Mouse (Mus musculus) liver (tissue): ENCODE measurements at regions not wholly inside any gene's neighbourhood (a gene's known extent, or its start where the extent isn't known, plus 50 kb on each side); places are given as distances from the start of the nearest gene placed in this dataset.

Experiments
- DNase-seq: peaks from one replicate; pipeline ENCODE4 v3.0.0-alpha.2; 2020; ENCODE audit warnings: mixed read lengths

DNA sequence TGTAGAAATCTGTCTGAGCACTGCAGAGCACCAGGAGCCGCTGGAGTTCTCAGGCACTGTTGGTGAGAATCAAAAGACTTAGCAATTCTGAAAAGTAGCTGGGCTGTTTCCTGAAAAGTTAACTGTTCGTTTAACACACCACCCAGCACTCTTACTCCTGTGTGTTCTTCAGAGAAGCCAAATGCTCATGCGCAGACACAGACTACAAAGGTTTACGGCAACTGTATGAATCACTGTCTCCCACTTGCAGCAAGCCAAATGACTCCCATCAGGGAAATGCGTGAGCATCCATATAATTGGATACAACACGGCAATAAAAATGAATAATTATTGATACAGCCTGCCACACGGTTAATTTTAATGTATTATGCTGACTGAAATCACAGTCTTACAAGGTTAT lies 220.0 kb upstream of the N4bp1 start:
- no peak for DNase-seq

DNA sequence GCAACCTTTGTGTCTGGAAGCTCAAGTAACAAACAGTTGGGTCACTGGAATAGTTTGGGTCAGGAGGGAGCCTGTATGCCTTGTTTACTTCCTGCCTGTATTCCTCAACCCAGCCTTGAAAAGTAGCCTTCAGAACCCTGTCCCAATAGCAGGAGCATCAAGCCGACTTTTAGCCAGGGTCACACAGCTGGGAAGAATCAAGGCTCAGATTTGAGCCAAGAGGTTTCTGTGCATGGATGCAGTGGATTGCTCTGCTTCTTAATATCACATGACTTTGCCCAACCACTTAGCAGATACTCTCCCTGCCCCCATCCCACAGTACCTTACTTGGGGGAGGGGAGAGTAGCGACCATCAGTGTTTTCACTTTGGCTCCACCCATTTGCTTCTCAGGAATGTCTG lies 210.2 kb upstream of the N4bp1 start:
- no peak for DNase-seq

DNA sequence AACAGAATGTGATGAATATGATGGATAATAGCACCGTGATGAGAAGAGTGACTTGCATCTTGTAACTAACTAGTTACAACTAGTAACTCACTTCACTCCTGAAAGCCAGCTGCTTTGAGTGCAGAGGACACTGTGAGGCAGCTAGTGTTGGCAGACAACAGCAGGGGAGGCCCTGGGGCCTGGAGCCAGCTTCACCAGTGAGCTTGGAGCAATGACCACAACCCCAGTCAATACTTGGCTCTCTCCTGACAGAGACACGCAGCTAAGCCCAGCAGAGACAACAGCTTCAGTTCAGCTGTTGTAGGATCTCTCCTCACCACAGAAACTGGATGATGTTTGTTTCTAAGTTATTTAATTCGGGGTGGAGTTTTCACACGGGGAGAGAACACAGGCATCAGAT lies 209.6 kb upstream of the N4bp1 start:
- no peak for DNase-seq

DNA sequence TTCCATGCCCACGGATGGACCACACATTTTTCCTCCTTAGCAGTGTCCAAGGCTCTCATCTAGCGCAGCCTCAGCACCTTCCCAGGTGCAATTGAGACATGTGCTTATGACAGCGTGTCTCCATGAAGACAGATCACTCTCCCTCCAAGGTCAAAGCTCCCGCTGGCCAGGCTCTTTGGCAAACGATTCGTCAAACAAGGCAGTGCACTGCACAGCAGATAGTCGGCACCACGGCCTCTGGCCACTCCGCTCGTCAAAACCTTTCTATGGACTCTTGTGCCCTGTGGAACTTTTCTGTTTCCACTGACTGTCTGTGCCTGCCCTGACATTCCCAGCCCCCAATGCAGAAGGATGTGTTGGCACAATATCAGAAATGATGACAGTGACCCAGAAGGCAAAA lies 208.7 kb upstream of the N4bp1 start:
- no peak for DNase-seq

DNA sequence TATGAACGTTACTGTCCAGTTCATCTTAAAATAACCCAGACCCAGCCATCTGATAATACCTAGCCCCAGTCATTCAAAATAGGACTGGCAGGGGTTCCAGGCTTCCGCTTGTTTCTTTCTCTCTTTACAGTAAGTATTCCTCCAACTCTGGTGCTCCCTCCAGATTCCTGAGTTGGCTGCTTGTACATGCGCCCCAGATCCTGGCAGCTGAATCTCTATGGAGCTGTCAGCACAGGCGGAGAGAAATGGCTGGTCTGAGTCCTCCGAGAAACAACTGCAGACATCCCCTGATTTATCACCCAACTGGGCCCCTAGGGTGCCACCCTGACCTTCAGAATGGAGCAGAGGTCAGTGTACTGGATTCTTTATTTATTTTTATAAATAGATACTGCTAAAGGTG lies 208.0 kb upstream of the N4bp1 start:
- DNase-seq = no peak

DNA sequence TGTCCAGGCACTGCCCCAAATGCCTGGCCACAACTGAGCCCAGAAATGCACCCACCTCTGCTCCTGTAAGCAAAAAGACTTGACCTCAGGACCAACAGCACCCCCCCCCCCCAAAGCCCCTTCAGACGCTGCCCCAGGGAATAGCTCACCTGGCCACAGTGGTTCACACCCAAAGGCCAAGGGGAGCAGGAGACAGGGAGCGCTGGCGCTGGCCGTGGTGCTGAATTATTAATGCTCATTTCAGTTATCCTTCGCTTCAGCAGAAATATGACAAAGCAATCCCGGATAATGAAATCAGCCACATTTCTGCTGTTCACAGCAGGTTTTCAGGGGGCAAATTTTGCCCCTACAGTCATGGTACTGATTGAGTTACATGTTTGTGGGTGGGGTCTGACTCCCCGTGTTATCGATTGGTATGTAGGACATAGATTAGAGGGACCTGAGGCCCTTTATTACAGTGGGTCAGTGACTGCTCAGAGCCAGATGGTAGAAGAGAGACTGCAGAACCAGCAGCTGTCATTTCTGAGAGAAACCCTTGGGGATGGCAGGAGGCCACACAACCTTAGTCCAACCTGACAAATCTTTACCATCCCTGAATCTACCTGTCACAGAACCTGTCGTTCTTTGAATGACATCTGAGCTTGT lies 202.5 kb upstream of the N4bp1 start:
- peak; percentile 41 for DNase-seq

DNA sequence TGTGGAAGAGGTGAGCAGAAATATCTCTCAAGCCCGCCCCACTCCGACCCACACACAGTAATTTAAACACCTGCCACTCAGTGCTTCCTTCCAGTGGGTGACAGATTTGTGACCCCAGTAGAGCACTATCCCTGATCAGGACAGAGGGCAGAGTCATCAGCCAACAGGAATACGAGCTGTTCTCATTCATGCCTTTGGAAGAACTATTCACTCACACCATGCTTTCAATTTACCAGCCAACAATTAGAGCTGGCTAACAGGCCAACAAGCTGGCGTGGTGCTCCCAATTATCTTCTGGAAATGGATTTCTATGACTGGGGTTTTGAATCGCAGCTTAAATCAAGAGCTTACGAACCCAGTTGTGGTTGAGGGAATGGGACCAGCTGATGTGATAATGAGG lies 193.2 kb upstream of the N4bp1 start:
- no peak for DNase-seq

DNA sequence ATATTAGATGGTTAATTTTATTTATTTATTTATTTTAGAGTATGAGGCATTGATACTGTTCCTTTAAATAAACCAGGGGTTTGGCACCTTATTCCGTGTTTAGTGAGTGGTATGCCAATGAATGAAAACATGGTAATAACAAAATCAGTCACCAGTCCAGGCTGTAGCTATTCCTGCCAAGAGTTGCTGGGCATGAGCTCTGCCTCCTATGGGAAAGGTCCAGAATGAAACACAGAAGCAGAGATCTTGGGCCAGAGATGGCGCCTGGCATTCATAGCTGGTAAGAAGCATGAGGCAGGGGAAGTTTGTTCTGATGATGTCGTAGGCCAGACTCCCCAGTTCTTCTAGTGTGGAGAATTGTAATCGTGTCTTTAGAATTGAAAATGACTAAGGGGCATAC lies 190.9 kb upstream of the N4bp1 start:
- DNase-seq = no peak

DNA sequence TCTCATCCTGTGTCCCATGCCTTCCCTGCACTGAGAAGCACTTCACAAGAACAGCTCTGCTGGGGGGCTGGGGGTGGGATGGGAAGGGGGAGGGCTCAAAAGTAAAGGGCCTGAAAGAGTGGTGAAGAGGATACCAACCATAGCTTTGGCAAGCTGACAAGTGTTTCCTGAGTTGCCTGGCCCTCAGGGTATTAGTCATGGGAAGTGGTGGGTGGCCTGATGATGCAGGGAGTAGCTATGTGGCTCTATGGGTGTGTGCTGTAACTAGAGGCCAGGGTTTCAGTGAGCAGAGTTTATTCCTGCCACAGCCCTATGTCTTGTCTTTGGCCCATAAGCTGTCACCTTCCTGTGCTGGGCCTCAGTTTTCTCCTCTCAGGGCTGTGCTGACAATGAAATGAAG lies 186.2 kb upstream of the N4bp1 start:
- no peak for DNase-seq

DNA sequence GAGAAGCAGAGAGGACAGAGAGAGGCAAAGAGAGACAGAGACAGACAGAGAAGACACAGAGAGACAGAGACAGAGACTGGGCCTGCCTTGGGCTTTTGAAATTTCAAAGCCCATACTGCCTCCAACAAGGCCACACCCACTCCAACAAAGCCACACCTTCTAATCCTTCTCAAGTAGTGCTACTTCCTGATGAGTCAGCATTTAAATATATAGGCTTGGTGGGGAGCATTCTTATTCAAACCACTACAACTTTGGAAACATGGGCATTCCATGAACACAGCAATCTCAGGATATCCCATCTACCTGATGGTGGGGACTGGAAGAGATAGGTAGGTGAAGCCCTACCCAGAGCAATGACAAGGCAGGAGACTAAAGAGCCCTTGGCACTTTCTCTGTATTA lies 182.0 kb upstream of the N4bp1 start:
- DNase-seq = no peak

DNA sequence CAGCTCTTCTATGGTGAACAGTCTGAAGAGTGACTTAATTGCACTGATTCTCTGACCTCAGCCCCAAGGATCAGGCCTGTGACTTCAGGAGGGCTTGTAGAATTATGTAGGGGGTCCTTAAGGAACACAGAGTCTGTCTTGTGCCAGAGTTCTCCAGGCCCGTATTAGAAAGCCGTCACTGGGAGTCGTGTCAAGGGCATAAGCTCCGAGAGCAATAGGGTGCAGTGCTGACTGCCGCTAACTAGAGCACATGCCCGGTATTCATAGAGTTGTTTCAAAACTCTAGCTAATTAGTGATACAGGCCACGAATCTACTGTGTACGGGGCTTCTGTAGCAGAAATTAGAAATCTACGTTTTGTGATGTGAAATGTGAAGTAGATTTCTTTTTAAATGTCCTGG lies 179.7 kb upstream of the N4bp1 start:
- no peak for DNase-seq

DNA sequence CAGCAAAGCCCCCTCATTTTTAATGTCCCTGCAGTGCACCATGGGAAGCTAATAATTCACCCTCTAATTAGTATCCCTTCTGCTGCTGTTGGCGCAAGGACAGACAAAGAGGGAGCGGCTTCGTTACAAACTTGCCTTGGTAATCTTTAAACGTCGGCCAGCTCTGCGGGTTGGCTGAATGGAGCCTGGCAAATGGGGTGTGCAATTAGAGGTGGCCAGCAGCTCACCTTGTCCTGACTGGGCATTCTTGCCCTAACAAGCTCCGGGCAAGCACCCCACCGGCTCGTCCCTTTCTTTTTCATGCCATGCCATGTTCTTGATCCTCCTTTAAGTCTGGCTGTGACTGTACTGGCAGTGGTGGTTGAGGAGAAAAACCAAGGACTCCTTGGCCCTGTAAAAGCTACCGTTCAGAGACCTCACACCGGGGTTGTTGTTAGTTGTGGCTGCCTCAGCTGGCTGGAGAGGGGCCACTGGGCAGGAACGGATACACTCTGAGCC lies 179.2 kb upstream of the N4bp1 start:
- no peak for DNase-seq

DNA sequence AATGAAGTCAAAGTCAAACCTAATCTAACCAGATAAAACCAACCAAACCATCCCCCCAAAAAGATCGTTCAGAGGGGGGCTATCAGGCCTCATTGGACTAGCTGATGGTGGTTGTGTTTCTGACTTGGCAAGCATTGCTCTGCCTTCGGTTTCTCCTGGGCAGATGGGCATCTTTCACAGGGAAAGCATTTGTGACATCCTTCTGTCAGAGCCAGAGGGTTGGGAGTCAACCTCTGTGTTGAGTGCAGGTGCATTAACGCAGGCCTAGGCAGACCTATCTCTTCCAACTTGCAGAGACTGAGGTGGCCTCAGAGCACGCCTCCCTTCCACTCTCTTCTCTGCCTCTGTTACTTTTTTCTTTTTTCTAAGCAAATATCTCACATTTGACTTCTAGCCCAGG lies 178.5 kb upstream of the N4bp1 start:
- DNase-seq = no peak

DNA sequence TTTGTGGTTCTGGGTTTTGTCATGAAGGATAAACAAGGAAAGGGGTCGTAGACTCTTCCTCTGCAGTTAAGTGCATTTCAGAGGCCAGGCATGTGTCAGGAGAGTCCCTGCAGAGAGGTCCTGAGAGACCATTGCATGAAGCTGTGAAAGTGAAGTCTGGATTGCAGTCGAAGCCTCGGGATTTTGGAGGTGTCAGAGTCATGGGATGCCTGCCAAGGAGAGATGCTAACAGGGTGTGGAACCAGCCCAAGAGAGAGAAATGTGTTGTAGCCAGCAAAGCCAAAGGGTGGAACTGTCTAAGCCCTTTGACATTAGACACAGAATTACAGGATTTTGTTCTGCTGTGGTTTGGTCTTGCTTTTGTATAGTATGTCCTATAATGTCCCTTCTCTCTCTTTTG lies 164.7 kb upstream of the N4bp1 start:
- no peak for DNase-seq

DNA sequence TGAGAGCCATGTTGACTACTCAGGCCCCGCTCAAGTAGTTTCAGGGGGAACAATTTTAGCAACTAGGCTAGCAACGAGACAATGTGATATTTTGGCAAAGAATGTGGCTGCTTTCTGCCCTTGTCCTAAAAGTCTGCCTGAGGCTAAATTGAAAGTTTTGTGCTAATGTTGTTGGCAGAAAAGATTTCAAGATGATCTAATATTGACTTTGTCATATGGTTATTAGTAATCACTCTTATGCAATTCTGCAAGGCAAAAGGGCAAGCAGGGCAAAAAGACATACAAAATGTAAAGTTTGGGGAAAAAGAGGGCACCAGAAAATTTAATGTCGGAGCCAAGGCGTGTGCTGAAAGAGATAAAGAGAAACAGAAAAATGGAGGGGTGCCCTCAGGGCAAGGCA lies 164.1 kb upstream of the N4bp1 start:
- DNase-seq = no peak

DNA sequence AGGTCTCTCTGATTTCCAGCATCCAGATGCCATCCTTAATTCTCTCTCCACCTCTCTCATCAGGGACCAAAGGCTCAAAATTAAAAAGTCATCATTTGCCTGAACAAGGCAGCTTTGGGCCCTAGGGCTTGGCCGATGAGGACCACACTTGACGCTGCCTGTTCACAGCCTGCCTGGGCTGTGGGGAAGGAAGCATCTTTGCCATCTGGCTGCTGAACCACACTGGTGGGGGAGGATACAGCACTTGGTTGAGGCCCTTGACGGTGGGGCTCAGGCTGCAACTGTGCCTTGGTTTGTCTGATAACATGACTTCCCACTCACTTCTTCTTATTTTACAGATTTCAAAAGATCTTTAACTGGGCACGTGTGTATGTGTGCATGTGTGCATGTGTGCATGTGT lies 161.5 kb upstream of the N4bp1 start:
- no peak for DNase-seq

DNA sequence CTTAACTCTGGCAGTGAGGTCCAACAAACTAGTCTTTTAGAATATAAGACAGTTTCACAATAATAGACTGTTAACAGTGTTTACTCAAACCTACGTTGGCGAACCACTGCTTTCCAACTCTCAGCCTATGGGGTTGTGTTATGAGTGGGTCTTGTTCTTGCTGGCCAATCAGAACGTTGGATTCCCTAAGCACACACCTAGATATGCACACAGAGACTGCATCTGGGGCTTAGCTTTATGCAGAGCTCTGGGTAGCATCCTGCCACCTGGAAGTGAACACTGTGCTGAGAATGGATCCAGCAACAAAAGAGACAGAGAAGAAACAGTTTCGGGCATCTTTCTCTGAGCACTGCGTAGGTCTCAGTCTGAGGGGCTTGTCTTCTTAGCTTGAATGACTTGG lies 158.0 kb upstream of the N4bp1 start:
- no peak for DNase-seq

DNA sequence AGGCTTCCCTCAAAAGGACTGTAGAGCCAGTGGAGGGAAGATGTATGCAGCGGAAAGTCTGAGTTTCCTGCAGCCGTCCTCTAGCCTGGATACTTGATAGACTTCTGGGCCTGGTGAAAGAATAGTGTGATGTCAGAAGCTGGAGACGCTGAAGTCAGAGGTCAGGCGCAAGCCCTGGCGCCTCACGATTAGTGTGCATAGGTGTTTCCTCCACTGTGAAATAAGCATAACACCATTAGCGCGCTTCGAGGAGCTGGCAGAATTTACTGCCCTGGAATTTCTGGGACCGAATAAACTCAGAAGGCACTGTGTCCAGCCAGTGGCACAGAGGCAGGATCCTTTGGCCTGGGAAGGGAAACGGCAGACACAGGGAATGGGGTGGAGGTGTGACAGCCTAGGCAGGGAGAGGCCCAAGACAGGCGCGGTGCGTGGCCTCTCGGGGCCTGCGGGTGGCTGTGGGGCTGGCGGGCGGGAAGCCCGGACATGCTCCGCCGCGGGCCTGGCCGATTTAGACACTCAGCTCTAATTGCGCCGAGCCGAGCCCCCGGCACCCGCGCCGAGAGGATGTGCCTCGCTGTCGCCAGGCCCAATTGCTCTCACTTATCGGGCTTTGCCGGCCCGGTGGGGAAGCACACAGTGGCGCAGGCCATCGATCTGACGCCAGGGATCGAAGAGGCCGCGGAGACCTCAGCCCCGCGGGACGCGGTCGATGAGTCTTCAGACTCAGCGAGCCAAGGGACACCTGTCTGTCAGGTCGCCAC lies 152.7 kb upstream of the N4bp1 start:
- peak; percentile 3 for DNase-seq

DNA sequence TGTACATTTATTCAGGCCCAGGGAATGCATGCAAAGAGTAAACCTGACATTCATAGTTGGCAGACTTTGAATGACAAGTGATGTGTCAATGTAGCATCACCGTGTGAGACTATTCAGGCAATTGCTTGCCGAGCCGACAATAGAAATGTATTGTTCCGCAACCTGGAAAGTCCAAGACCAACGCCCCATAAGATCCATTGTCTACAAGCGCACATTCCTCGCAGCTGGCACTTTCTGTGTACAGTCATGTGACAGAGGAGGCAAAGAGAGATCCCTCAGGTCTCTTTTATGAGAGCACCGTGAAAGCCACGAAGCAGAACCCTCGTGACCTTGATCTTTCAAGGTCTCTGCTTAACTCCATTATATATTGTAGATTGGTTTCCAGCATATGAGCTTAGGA lies 150.9 kb upstream of the N4bp1 start:
- DNase-seq = no peak

DNA sequence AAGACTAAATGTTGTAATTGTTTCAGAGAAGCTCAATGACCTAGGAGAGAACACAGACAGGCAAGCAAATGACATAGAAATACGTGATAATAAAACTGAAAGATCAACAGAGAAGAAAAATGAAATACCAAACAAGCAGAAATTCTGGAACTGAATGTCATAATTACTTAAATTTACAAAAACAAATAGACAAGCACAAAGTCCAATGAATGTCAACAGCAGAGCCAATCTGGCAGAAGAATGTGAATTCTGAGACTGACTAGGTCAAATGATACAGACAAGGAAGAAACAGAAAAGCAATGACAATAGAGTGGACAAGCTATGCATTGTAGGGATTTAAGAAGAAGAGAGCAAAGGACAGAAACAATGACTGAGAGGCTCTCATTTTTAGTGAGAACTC lies 143.1 kb upstream of the N4bp1 start:
- no peak for DNase-seq

DNA sequence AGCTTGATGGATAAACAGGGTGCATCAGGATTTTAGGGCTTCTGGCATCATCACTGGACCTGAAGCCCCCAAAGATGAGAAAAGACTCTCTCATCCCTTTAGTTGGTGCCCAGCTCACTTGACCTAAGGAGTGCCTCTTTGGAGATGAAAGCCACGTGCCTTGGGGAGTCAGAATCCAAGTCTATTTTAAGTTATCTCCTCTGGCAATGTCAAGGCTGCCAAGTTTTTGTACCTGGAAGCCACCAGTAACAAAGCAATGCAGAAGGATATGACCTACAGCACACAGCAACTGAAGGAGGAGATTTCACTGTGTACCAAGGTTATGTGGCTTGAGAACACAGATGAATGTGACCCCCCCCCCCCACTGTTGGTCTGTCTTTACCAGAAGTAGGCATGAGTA lies 140.9 kb upstream of the N4bp1 start:
- no peak for DNase-seq

DNA sequence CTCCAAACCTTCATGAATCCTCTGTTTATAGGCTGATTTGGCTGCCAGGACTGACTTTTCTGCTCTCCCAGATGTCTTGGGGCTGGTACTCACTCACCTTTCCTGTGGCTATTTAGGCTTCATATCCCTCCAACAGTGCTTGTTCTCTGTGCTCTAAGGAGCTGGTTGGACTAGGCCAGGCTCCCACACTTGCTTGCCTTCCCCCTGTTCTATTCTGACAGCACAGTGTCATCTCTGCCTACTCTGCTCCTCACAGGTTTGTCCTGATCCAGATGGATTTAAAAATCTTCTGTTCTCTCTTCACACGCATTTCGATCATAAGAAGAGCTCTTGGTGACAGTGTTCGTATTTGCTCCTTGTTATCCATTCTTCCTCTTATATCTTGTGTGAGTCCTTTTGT lies 134.7 kb upstream of the N4bp1 start:
- no peak for DNase-seq

DNA sequence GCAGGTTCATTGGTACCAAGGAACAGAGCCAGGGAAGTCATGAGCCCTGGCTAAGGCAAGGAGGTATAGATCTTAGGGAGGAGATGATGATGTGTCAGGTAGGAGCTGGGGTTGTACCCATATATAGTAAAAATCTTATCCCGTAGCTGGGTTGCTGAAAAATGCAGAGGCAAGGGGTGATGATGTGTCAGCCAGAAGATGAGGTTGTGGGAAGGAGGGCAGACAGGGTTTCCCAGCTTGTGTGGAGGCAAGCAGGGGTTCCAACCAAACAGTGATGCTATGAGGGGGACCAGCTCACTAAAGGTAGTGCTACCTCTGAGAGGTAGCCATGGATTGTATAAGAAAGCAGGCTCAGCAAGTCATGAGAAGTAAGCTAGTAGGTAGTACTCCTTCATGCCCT lies 90.5 kb upstream of the N4bp1 start:
- DNase-seq = no peak

DNA sequence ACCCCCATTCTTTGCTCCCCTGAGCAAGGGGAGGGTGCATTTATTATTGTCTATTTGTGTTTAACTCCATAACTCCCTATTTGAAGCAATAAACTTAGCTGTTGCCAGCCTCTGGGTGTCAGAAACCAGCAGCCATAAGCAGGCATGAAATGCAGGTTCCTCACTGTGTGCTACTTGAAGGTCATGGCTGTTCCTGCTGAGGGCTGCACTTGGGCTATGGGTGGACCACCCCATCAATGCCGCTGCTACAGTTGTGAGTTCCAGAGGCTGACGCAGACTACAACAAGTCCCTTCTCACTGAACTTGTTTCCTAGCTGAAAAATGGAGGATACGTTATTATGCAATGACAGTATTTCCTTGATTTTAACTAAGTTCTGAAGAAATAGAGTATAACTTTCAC lies 86.7 kb upstream of the N4bp1 start:
- no peak for DNase-seq

DNA sequence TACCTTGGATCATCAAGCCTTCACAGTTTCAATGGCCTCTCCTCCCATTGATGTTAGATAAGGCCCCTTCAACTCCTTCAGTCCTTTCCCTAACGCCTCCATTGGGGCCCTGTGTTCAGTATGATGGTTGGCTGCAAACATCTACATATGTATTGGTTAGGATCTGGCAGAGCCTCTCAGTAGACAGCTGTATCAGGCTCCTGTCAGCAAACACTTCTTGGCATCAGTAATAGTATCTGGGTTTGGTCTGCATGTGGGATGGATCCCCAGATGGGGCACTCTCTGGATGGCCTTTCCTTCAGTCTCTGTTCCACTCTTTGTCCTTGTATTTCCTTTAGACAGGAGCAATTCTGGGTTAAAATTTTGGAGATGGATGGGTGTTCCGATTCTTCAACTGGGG lies 84.0 kb upstream of the N4bp1 start:
- no peak for DNase-seq
